Mouse (Mus musculus): ENCODE data around the gene Fxr2. TPM values are rescaled to one million over a fixed set of nuclear protein-coding genes. Genes with fewer than 3 reads are reported as not detected.

Gene Fxr2
- polyA plus RNA-seq, 1 experiment from 2014 or later, result 26.2 TPM

DNA sequence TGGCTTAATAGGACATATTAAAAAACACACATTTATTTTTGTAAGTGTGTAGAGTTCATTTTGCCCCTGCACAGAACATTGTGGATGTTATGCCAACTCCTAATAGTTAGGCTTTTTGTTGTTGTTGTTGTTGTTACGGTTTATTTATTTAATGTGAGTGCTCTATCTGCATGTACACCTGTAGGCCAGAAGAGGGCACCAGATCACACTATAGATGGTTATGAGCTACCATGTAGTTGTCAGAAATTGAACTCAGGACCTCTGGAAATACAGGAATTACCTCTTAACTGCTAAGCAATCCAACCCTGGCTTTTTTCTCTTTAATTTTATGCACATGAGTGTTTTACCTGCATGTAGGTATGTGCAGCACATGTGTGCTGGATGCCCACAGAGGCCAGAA, 3.0 kb upstream of the Fxr2 start:
- Histone ChIP-seq H3K9ac (ENCODE audit: low read depth, low read length) (no peak overlapping the region), H3K4me1 (replicated peaks; ENCODE audit: control insufficient read depth, insufficient read depth, low read length) (peaks cover 9% of the 10 kb centered on the region), H3K9me3 (ENCODE audit: control insufficient read depth, low read length) (no peaks in the 10 kb centered on the region), H3K27me3 (replicated peaks; ENCODE audit: control insufficient read depth, insufficient read depth, low read length) (no peaks in the 10 kb centered on the region), H3K36me3 (ENCODE audit: control insufficient read depth, insufficient read depth, low read length) (no peaks in the 10 kb centered on the region), H3K27ac (ENCODE audit: low read depth, low read length) (no peak overlapping the region), H3K4me3 (ENCODE audit: low read depth, low read length) (no peak overlapping the region), H3K4me2 (no peak overlapping the region)
- 61% methylated on average over 1 of the region's 1 CpGs for WGBS
- no peak for DNase-seq (ENCODE audit: low spot score)
- ATAC-seq (replicated peaks; ENCODE audit: low FRiP score), result no peak

DNA sequence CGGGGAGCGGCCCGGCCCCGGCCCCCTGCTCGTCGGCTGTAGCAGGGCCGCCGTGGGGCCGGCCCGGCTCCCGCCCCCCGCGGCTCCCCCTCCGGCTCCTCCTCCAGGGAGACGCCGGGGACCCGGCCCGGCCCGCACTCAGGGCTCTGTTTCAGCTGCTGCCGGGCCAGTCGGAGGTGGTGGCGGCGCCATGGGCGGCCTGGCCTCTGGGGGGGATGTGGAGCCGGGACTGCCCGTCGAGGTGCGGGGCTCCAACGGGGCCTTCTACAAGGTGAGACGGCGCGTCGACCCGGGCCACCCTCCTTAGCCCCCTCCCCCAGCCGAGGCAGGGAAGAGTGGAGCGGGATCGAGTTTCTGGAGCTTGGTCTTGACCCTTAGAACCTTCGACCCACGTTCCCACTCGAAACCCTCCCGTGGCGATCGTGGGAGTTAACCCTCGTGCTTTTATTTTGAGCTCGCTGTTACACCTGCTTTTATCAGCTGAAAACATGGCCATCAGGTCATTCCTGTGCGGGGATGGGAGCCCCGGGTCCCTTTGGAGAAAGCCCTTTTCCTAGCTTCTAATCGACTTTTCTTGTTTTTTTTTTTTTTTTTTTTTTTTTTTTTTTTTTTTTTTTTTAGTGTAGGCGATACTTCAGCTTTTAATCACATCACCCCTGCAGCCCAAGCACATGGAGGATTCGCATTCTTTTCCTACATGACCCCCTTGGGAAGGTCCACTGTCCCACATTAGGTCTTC, 507 bp downstream of the Fxr2 start:
- WGBS, result under 1% methylated on average over 47 of the region's 50 CpGs
- H3K36me3 ChIP-seq (ENCODE audit: control insufficient read depth, insufficient read depth, low read length), result no peaks in the 10 kb centered on the region
- ATAC-seq (replicated peaks; ENCODE audit: low FRiP score), result peak; percentile 70
- no peaks in the 10 kb centered on the region for H3K27me3 ChIP-seq (replicated peaks; ENCODE audit: control insufficient read depth, insufficient read depth, low read length)
- H3K9me3 ChIP-seq (ENCODE audit: control insufficient read depth, low read length), result no peaks in the 10 kb centered on the region
- H3K4me2 ChIP-seq, result peak overlapping the region; percentile 83
- peak overlapping the region; percentile 79 for H3K4me3 ChIP-seq (ENCODE audit: low read depth, low read length)
- H3K27ac ChIP-seq (ENCODE audit: low read depth, low read length), result peak overlapping the region; percentile 97
- H3K4me1 ChIP-seq (replicated peaks; ENCODE audit: control insufficient read depth, insufficient read depth, low read length), result peaks cover 15% of the 10 kb centered on the region
- H3K9ac ChIP-seq (ENCODE audit: low read depth, low read length), result peak overlapping the region; percentile 82
- no peak for DNase-seq (ENCODE audit: low spot score)

DNA sequence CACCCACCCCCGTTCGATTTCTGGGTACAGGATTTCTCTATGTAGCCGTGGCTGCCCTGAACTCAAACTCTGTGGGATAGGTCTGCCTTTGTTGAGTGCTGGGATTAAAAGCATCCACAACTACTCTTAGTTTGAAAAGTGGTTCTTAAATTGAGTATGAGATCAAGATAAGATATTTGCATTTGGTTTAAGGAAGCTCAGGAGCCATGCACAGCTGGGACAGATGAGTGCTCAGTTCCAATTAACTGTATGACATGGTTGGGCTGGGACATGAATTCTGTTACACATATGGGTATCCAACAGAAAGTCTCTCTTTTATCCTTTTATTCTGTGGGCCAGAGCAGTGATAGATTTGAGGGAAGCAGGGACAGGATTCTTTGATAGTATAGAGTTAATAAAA, 2.7 kb downstream of the Fxr2 start:
- DNase-seq (ENCODE audit: low spot score), result no peak
- H3K27ac ChIP-seq (ENCODE audit: low read depth, low read length), result no peak overlapping the region
- H3K4me2 ChIP-seq, result no peak overlapping the region
- no peak for ATAC-seq (replicated peaks; ENCODE audit: low FRiP score)
- H3K4me1 ChIP-seq (replicated peaks; ENCODE audit: control insufficient read depth, insufficient read depth, low read length), result peaks cover 15% of the 10 kb centered on the region
- WGBS, result 86% methylated on average over 3 of the region's 3 CpGs
- peaks cover 6% of the 10 kb centered on the region for H3K36me3 ChIP-seq (ENCODE audit: control insufficient read depth, insufficient read depth, low read length)
- no peaks in the 10 kb centered on the region for H3K27me3 ChIP-seq (replicated peaks; ENCODE audit: control insufficient read depth, insufficient read depth, low read length)
- no peak overlapping the region for H3K9ac ChIP-seq (ENCODE audit: low read depth, low read length)
- no peak overlapping the region for H3K4me3 ChIP-seq (ENCODE audit: low read depth, low read length)
- H3K9me3 ChIP-seq (ENCODE audit: control insufficient read depth, low read length), result no peaks in the 10 kb centered on the region

DNA sequence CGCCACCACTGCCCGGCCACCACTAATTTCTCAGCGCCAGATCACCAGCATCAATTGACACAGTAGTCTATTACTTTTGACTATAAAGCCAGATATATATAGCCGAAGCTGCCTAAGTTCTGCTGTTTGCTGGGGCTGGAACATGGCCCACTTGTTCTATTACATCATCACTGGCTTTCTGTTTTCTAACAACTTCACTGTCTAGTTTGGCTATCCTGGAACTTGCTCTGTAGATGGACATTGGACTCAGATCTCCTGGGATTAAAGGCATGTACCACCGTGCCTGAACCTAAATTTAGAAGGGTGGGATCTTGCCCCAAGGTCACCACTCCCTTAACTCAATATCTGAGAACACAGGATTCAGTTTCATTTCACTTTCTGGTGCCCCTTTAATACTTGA, 13.1 kb downstream of the Fxr2 start:
- Histone ChIP-seq H3K4me2 (no peak overlapping the region), H3K27me3 (replicated peaks; ENCODE audit: control insufficient read depth, insufficient read depth, low read length) (no peaks in the 10 kb centered on the region), H3K9ac (ENCODE audit: low read depth, low read length) (no peak overlapping the region), H3K4me1 (replicated peaks; ENCODE audit: control insufficient read depth, insufficient read depth, low read length) (no peaks in the 10 kb centered on the region), H3K9me3 (ENCODE audit: control insufficient read depth, low read length) (no peaks in the 10 kb centered on the region), H3K27ac (ENCODE audit: low read depth, low read length) (no peak overlapping the region), H3K36me3 (ENCODE audit: control insufficient read depth, insufficient read depth, low read length) (peaks cover 77% of the 10 kb centered on the region), H3K4me3 (ENCODE audit: low read depth, low read length) (no peak overlapping the region)
- ATAC-seq (replicated peaks; ENCODE audit: low FRiP score) (no peak), DNase-seq (ENCODE audit: low spot score) (no peak)
- 93% methylated on average over 5 of the region's 5 CpGs for WGBS

DNA sequence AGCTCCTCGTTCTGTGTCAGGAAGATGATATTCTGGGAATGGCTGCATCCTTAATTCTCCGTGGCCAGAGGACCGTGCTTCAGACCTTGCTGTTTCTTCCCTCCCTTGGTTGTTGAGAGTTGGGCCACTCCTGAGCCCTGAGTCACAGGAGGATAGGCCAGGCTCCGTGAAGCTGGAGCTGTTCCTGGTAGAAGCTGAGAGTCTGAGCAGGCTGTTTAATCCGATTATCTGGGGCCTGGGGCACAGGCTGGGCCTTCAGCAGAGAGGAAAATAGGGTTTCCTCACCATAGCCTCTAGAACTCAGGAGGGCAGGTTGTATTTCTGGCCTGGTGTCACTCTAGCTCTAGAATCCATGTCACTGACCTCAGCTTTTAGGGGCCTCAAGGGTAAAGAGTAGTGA, 20.6 kb downstream of the Fxr2 start:
- ATAC-seq (replicated peaks; ENCODE audit: low FRiP score), result no peak
- WGBS, result 79% methylated on average over 5 of the region's 5 CpGs
- Histone ChIP-seq H3K36me3 (ENCODE audit: control insufficient read depth, insufficient read depth, low read length) (peaks cover 52% of the 10 kb centered on the region), H3K27ac (ENCODE audit: low read depth, low read length) (no peak overlapping the region), H3K4me1 (replicated peaks; ENCODE audit: control insufficient read depth, insufficient read depth, low read length) (peaks cover 26% of the 10 kb centered on the region), H3K9me3 (ENCODE audit: control insufficient read depth, low read length) (no peaks in the 10 kb centered on the region), H3K9ac (ENCODE audit: low read depth, low read length) (no peak overlapping the region), H3K4me2 (no peak overlapping the region), H3K4me3 (ENCODE audit: low read depth, low read length) (no peak overlapping the region), H3K27me3 (replicated peaks; ENCODE audit: control insufficient read depth, insufficient read depth, low read length) (no peaks in the 10 kb centered on the region)
- no peak for DNase-seq (ENCODE audit: low spot score)

DNA sequence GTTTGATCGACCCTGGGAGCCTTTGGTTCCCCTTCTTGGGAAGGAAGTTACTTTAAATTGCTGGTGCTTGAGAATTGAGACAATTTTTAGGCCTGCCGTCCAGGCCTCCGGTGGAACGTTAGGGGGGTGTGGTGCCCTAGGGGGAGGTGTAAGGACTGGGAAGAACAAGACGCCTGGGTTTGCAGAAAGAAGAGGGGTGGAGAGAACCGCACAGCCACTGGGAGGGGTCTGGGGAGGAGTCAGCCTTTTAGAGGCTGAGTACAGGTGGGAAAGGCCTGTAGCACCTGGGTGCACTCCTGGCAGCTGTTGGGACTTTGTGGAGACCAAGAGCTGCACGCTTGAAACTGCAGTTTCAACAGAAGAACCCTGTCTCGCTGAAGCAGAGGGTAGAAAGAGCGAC, 22.0 kb downstream of the Fxr2 start:
- Histone ChIP-seq H3K9me3 (ENCODE audit: control insufficient read depth, low read length) (no peaks in the 10 kb centered on the region), H3K36me3 (ENCODE audit: control insufficient read depth, insufficient read depth, low read length) (peaks cover 53% of the 10 kb centered on the region), H3K4me3 (ENCODE audit: low read depth, low read length) (no peak overlapping the region), H3K9ac (ENCODE audit: low read depth, low read length) (no peak overlapping the region), H3K27me3 (replicated peaks; ENCODE audit: control insufficient read depth, insufficient read depth, low read length) (no peaks in the 10 kb centered on the region), H3K4me1 (replicated peaks; ENCODE audit: control insufficient read depth, insufficient read depth, low read length) (peaks cover 26% of the 10 kb centered on the region), H3K4me2 (no peak overlapping the region), H3K27ac (ENCODE audit: low read depth, low read length) (peak overlapping the region; percentile 51)
- DNase-seq (ENCODE audit: low spot score) (no peak), ATAC-seq (replicated peaks; ENCODE audit: low FRiP score) (no peak)
- 42% methylated on average over 9 of the region's 9 CpGs for WGBS

DNA sequence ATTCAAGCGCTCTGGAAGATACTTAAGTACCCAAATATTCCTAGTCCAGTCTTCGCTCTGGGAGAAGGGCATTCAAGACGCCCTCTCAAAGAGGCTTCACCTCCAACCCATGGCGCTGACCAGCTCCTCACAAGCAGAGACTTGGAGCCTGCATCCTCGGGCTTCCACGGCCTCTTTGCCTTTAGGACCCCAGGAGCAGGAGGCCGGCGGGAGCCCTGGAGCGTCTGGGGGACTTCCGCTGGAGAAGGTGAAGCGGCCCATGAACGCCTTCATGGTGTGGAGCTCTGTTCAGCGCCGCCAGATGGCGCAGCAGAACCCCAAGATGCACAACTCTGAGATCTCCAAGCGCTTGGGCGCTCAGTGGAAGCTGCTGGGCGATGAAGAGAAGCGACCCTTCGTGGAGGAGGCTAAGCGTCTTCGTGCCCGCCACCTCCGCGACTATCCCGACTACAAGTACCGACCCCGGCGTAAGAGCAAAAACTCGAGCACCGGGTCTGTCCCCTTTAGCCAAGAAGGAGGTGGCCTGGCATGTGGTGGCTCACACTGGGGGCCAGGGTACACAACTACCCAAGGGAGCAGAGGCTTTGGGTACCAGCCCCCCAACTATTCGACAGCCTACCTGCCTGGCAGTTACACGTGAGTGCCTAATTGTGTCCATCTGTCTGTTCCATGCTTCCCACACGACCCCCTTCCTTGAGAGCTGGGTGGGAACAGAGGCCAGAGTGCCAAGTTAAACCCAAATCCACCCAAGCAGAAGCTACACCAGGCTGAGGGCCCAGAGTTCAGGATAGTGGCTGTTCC, 22.7 kb downstream of the Fxr2 start, which contains the start of gene Sox15:
Gene Sox15 (plus strand): TSS at position 51 of the 801 bp plus-strand sequence.
- H3K36me3 ChIP-seq (ENCODE audit: control insufficient read depth, insufficient read depth, low read length), result peaks cover 46% of the 10 kb centered on the region
- 0 out of 2 replicates have a peak within 1 kb of the TSS, but pooled peaks have one; percentile 3 for H3K4me3 ChIP-seq (ENCODE audit: low read depth, low read length)
- ATAC-seq (replicated peaks; ENCODE audit: low FRiP score) (peak; percentile 67), DNase-seq (ENCODE audit: low spot score) (no peak)
- H3K9ac ChIP-seq (ENCODE audit: low read depth, low read length), result no peak within 1 kb of the TSS
- H3K4me2 ChIP-seq, result peak within 1 kb of the TSS; percentile 28; the same call in 1 of the 2 replicates
- H3K4me1 ChIP-seq (replicated peaks; ENCODE audit: control insufficient read depth, insufficient read depth, low read length), result peaks cover 26% of the 10 kb centered on the region
- WGBS, result 37% methylated on average over 34 of the region's 34 CpGs
- no peaks in the 10 kb centered on the region for H3K27me3 ChIP-seq (replicated peaks; ENCODE audit: control insufficient read depth, insufficient read depth, low read length)
- H3K27ac ChIP-seq (ENCODE audit: low read depth, low read length), result peak within 1 kb of the TSS; percentile 51
- no peaks in the 10 kb centered on the region for H3K9me3 ChIP-seq (ENCODE audit: control insufficient read depth, low read length)

DNA sequence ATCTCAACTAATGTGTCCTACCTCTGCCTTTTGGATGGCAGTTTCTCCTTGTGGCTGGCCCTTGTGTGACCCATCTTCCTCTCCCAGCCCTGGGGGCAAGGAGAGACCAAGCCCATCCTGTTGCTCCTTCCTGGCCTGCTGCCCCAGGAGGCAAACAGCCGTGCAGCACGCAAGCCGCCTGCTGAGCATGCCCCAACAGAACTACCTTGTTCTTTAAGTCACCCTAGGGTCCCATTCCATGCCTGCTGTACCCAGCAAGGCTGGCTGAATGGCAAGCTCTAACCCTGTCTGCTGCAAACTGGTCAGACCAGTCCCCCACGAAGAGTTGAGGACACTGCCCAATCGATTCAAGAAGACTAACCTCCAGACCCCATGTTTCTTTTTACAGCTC, 23.3 kb downstream of the Fxr2 start:
- Histone ChIP-seq H3K9me3 (ENCODE audit: control insufficient read depth, low read length) (no peaks in the 10 kb centered on the region), H3K27me3 (replicated peaks; ENCODE audit: control insufficient read depth, insufficient read depth, low read length) (no peaks in the 10 kb centered on the region), H3K4me2 (no peak overlapping the region; the same call in 1 of the 2 replicates), H3K9ac (ENCODE audit: low read depth, low read length) (no peak overlapping the region), H3K4me1 (replicated peaks; ENCODE audit: control insufficient read depth, insufficient read depth, low read length) (peaks cover 29% of the 10 kb centered on the region), H3K36me3 (ENCODE audit: control insufficient read depth, insufficient read depth, low read length) (peaks cover 40% of the 10 kb centered on the region), H3K27ac (ENCODE audit: low read depth, low read length) (no peak overlapping the region; the same call in 1 of the 2 replicates), H3K4me3 (ENCODE audit: low read depth, low read length) (0 out of 2 replicates have a peak overlapping the region, but pooled peaks have one; percentile 3)
- DNase-seq (ENCODE audit: low spot score), result no peak
- no peak for ATAC-seq (replicated peaks; ENCODE audit: low FRiP score)
- WGBS, result 78% methylated on average over 5 of the region's 5 CpGs

All from liver, embryonic 11.5 days (tissue).